Comparison of ENCODE assay signal across 9 mouse cellular contexts in the genomic region with DNA sequence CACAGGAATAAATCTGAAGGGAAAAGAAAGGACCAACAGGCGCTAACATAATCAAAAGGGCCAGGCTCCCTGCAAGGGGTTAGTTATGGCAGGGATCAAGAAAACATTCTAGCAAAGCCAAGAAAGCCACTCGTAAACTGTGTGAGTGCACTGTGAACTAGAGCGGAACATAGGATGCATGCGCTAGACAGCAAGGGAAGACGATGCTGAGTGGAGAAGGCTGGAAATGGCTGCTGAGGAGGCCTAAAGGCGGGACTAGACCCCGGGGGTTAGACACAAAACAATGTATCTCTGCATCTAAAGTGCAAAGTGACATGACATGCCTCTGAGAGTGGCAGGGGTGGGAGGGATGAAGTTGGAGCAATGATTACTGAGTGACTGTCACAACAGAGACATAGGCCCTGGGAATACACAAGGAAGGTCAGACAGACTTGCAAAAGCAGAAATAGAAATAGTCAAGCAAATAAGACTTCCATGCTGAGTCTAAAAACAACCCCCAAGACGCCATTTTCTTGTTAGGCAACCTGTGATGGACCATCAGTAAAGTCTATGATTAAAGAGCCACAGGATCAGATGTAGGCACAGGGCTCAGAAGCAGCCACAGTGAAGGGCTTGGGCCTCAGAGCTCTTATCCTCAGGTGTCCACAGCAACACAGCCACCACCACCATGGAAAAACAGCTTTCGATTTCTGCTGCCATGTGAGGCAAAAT. TPM values are rescaled to one million over a fixed set of nuclear protein-coding genes. Genes with fewer than 3 reads are reported as not detected.
DNase-seq lines count a peak whose midpoint lies in the region; ATAC-seq lines count a peak whose summit lies in the region.
"Had no signal": no experiment of that assay in that cellular context is flagged by ENCODE, and none has a peak within 500 bp of the region (broad histone marks: within the 10 kb centered on the region; RNA-seq: fewer than 3 reads in every experiment).

No protein-coding gene starts in this region.

- ATAC-seq in neural tube, embryonic 11.5 days (ENCODE audit: insufficient read depth, low FRiP score, low TSS enrichment) = no peak

- no peaks in the 10 kb centered on the region for H3K27me3 ChIP-seq in neural tube, embryonic 11.5 days (ENCODE audit: control insufficient read depth, insufficient read depth, low read length)
- H3K27me3 ChIP-seq in midbrain, embryonic 10.5 days (ENCODE audit: low read depth, poor library complexity, severe bottlenecking) = no peaks in the 10 kb centered on the region

- intact Hi-C loops in heart, postnatal 14 days (cut with DNase I) = no loop called here
- intact Hi-C loops in gastrocnemius, postnatal 14 days (cut with DNase I; ENCODE audit: low total_unique reads) = no loop called here

- DNase-seq in heart, adult 11 months = peak; percentile 90
- no peak for DNase-seq in heart, postnatal 14 days
- no peak for DNase-seq in neural tube, embryonic 11.5 days (ENCODE audit: low spot score)
- no peak for DNase-seq in neural tube, embryonic 10.5 days (ENCODE audit: extremely low spot score, low spot score)
- DNase-seq in midbrain, embryonic 10.5 days (ENCODE audit: low spot score) = peak; percentile 33
- DNase-seq in urinary bladder, postnatal 10 days (ENCODE audit: low spot score) = no peak
- no peak for DNase-seq in left cerebral cortex, adult 18-20 months (ENCODE audit: low spot score in 2 of 2)
- DNase-seq in gastrocnemius, postnatal 14 days = no peak

- no peak overlapping the region for H3K4me2 ChIP-seq in neural tube, embryonic 11.5 days (ENCODE audit: low read depth)

- peak overlapping the region; percentile 11; the same call in 1 of the 2 replicates for H3K9ac ChIP-seq in neural tube, embryonic 11.5 days (ENCODE audit: low read length)

- 48% methylated on average over 9 of the region's 9 CpGs for WGBS in neural tube, embryonic 11.5 days
- WGBS in midbrain, embryonic 10.5 days = 50% methylated on average over 9 of the region's 9 CpGs

- H3K4me1 ChIP-seq in neural tube, embryonic 11.5 days (ENCODE audit: control insufficient read depth, insufficient read depth, low read length) = peaks cover 30% of the 10 kb centered on the region
- peaks cover 55% of the 10 kb centered on the region for H3K4me1 ChIP-seq in midbrain, embryonic 10.5 days

- H3K9me3 ChIP-seq in neural tube, embryonic 11.5 days (ENCODE audit: control insufficient read depth, low read length) = no peaks in the 10 kb centered on the region
- no peaks in the 10 kb centered on the region for H3K9me3 ChIP-seq in midbrain, embryonic 10.5 days (replicated peaks)

- no peak overlapping the region for H3K4me3 ChIP-seq in neural tube, embryonic 11.5 days (ENCODE audit: low read depth, low read length)
- H3K4me3 ChIP-seq in midbrain, embryonic 10.5 days = no peak overlapping the region

- H3K36me3 ChIP-seq in neural tube, embryonic 11.5 days (ENCODE audit: control insufficient read depth, insufficient read depth, low read length) = no peaks in the 10 kb centered on the region
- H3K36me3 ChIP-seq in midbrain, embryonic 10.5 days = no peaks in the 10 kb centered on the region

- H3K27ac ChIP-seq in neural tube, embryonic 11.5 days (ENCODE audit: low read depth, low read length) = peak overlapping the region; percentile 93
- H3K27ac ChIP-seq in midbrain, embryonic 10.5 days (replicated peaks) = peak overlapping the region; percentile 58

RNA-seq across cellular contexts. Expression of a gene that starts 14.1 kb away (rescaled TPM):
- total RNA-seq in heart, postnatal 14 days (2021) = 10 to 100 TPM; 14.7 TPM
- polyA plus RNA-seq in neural tube, embryonic 11.5 days (2014; fragmentation: Nextera tagmentation; extraction: Ambion mirVana) = 7.0 and 7.8 TPM in 2 replicates
- polyA plus RNA-seq in midbrain, embryonic 10.5 days (2016; fragmentation: Nextera tagmentation; extraction: Ambion mirVana) = 4.0 and 4.5 TPM in 2 replicates
- 10 to 100 TPM; 45.6 to 47.4 TPM for total RNA-seq in left cerebral cortex, adult 18-20 months (2021)
- 1 to 10 TPM; 6.4 to 7.4 TPM for total RNA-seq in gastrocnemius, postnatal 14 days (2021)

RNA-seq across cellular contexts. Expression of a gene that starts 39.8 kb away (rescaled TPM):
- total RNA-seq in heart, postnatal 14 days (2021) = not detected
- polyA plus RNA-seq in neural tube, embryonic 11.5 days (2014; fragmentation: Nextera tagmentation; extraction: Ambion mirVana) = 0.20 and 0.69 TPM in 2 replicates
- polyA plus RNA-seq in midbrain, embryonic 10.5 days (2016; fragmentation: Nextera tagmentation; extraction: Ambion mirVana) = 0.14 and 0.16 TPM in 2 replicates
- under 1 TPM in 1 of 2 experiments, not detected in 1; 0.37 TPM for total RNA-seq in left cerebral cortex, adult 18-20 months (2021)
- 1 to 10 TPM; 1.5 to 3.0 TPM for total RNA-seq in gastrocnemius, postnatal 14 days (2021)
- total RNA-seq: hematopoietic stem cell, adult 5-6 weeks had no signal

Comparison
In these comparisons a context has a peak if more than half of its experiments do, and no peak if none do; other contexts are left out.
1. DNase-seq: peak in heart, adult 11 months (single experiment) and midbrain, embryonic 10.5 days (single experiment); none in heart, postnatal 14 days (0 of 2), neural tube, embryonic 11.5 days (single experiment), neural tube, embryonic 10.5 days (single experiment), urinary bladder, postnatal 10 days (single experiment), left cerebral cortex, adult 18-20 months (0 of 2) and gastrocnemius, postnatal 14 days (single experiment).